Mouse (Mus musculus): ENCODE measurements around the gene Bud31. TPM values are rescaled to one million over a fixed set of nuclear protein-coding genes. Genes with fewer than 3 reads are reported as not detected.
A peak's percentile ranks its signal among the peaks of the same experiment; 100 is the strongest.
"Not testable (repeated sequence)": the region's sequence is repeated elsewhere in the genome, so short reads cannot be mapped to it uniquely, and the experiment has no call there.

Bud31 gene
- polyA plus RNA-seq, 1 experiment from 2014 or later = 185 TPM

GRCm38 (mm10) chr5:145130995-145131394, 9.2 kb upstream of the Bud31 start:
- no peak overlapping the region for H3K9ac ChIP-seq
- H3K36me3 ChIP-seq = peaks cover 78% of the 10 kb centered on the region

GRCm38 (mm10) chr5:145133275-145133674, 6.9 kb upstream of the Bud31 start:
- H3K27ac ChIP-seq; H3K9me3 ChIP-seq; H3K27me3 ChIP-seq (replicated peaks); H3K9ac ChIP-seq; ATAC-seq; H3K4me2 ChIP-seq (replicated peaks); H3K4me1 ChIP-seq (replicated peaks); H3K4me3 ChIP-seq (replicated peaks): not testable (repeated sequence)
- peaks cover 69% of the 10 kb centered on the region for H3K36me3 ChIP-seq
- WGBS = 85% methylated on average over 6 of the region's 6 CpGs

More at GRCm38 (mm10) chr5:145130995-145131394, 9.2 kb upstream of the Bud31 start:
- Histone ChIP-seq H3K9me3 (no peaks in the 10 kb centered on the region), H3K4me2 (replicated peaks) (no peak overlapping the region), H3K27me3 (replicated peaks) (no peaks in the 10 kb centered on the region), H3K4me3 (replicated peaks) (no peak overlapping the region), H3K4me1 (replicated peaks) (no peaks in the 10 kb centered on the region), H3K27ac (no peak overlapping the region)
- ATAC-seq = no peak
- WGBS = 87% methylated on average over 3 of the region's 3 CpGs

DNA sequence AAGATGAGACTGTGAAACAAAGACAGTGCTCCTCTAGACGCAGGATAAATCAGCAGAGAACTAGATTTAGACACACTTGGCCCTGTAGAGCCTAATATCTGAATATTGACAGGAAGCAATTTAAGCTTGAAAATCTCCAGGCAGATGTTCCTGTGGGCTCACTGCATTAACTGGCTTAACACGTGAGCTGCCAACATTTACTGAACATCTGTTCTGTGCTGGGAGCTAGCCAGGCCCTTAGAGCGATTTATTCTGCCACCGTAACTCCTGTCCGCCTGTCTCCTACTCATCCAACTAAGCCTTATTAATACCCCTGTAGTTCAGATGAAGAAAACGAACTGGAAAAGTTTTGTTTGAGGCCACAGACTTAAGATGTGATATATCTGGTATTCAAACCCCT, 1.3 kb upstream of the Bud31 start:
- peak overlapping the region; percentile 67 for H3K4me2 ChIP-seq (replicated peaks)
- H3K36me3 ChIP-seq = peaks cover 40% of the 10 kb centered on the region
- peak overlapping the region; percentile 93 for H3K9ac ChIP-seq
- peak overlapping the region; percentile 96 for H3K4me3 ChIP-seq (replicated peaks)
- ATAC-seq = no peak
- H3K27ac ChIP-seq = no peak overlapping the region
- WGBS = 5% methylated on average over 6 of the region's 6 CpGs
- no peaks in the 10 kb centered on the region for H3K27me3 ChIP-seq (replicated peaks)
- H3K4me1 ChIP-seq (replicated peaks) = peaks cover 13% of the 10 kb centered on the region; the same call in 1 of the 2 replicates
- no peaks in the 10 kb centered on the region for H3K9me3 ChIP-seq

- ATAC-seq = peak; percentile 34; the same call in 1 of the 2 replicates
These were observed 449 bp downstream of the Bud31 start for GRCm38 (mm10) chr5:145140611-145141010.

GRCm38 (mm10) chr5:145147748-145148147, 7.6 kb downstream of the Bud31 start:
- no peaks in the 10 kb centered on the region for H3K4me1 ChIP-seq (replicated peaks)
- H3K4me3 ChIP-seq (replicated peaks) = no peak overlapping the region
- no peak overlapping the region for H3K4me2 ChIP-seq (replicated peaks)
- H3K36me3 ChIP-seq = peaks cover 73% of the 10 kb centered on the region
- H3K9ac ChIP-seq = no peak overlapping the region
- H3K27ac ChIP-seq = no peak overlapping the region
- peak; percentile 16; the same call in 1 of the 2 replicates for ATAC-seq
- WGBS = 93% methylated on average over 5 of the region's 5 CpGs
- H3K9me3 ChIP-seq = no peaks in the 10 kb centered on the region
- no peaks in the 10 kb centered on the region for H3K27me3 ChIP-seq (replicated peaks)

More at GRCm38 (mm10) chr5:145140611-145141010, 449 bp downstream of the Bud31 start:
- Histone ChIP-seq H3K4me3 (replicated peaks) (peak overlapping the region; percentile 96), H3K9ac (peak overlapping the region; percentile 93), H3K4me2 (replicated peaks) (peak overlapping the region; percentile 67), H3K27ac (peak overlapping the region; percentile 83), H3K4me1 (replicated peaks) (peaks cover 13% of the 10 kb centered on the region; the same call in 1 of the 2 replicates), H3K27me3 (replicated peaks) (no peaks in the 10 kb centered on the region), H3K9me3 (no peaks in the 10 kb centered on the region), H3K36me3 (peaks cover 38% of the 10 kb centered on the region)
- under 1% methylated on average over 18 of the region's 18 CpGs for WGBS

DNA sequence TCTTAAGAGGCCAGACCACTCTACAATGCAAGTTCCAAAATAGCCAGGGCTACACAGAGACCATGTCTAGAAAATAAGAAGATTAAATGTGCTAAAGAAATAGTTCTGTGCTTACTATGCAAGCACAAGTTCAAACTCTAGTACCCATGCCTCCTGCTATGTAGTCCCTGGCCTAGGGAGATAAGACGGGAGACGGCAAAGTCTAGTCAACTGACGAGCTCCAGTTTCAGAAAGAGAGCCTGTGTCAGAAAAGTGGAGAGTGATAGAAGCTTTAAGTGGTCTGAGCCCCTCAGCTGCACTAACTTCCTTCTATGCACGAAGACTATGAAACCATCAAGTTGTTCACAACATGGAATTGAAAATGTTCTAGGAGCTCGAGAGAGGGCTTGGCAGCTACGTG, 9.1 kb downstream of the Bud31 start:
- no peak overlapping the region for H3K27ac ChIP-seq
- H3K4me2 ChIP-seq (replicated peaks) = no peak overlapping the region
- no peak overlapping the region for H3K4me3 ChIP-seq (replicated peaks)
- peaks cover 61% of the 10 kb centered on the region for H3K36me3 ChIP-seq
- H3K4me1 ChIP-seq (replicated peaks) = no peaks in the 10 kb centered on the region
- no peaks in the 10 kb centered on the region for H3K27me3 ChIP-seq (replicated peaks)
- ATAC-seq = no peak
- no peaks in the 10 kb centered on the region for H3K9me3 ChIP-seq
- WGBS = 88% methylated on average over 6 of the region's 6 CpGs
- H3K9ac ChIP-seq = no peak overlapping the region

GRCm38 (mm10) chr5:145152690-145153089, 12.5 kb downstream of the Bud31 start:
- H3K9me3 ChIP-seq = no peaks in the 10 kb centered on the region
- H3K4me3 ChIP-seq (replicated peaks) = no peak overlapping the region
- no peak for ATAC-seq
- H3K9ac ChIP-seq = no peak overlapping the region
- H3K27me3 ChIP-seq (replicated peaks) = no peaks in the 10 kb centered on the region
- H3K4me2 ChIP-seq (replicated peaks) = no peak overlapping the region
- WGBS = 90% methylated on average over 5 of the region's 5 CpGs
- H3K4me1 ChIP-seq (replicated peaks) = no peaks in the 10 kb centered on the region
- no peak overlapping the region for H3K27ac ChIP-seq
- H3K36me3 ChIP-seq = peaks cover 48% of the 10 kb centered on the region

DNA sequence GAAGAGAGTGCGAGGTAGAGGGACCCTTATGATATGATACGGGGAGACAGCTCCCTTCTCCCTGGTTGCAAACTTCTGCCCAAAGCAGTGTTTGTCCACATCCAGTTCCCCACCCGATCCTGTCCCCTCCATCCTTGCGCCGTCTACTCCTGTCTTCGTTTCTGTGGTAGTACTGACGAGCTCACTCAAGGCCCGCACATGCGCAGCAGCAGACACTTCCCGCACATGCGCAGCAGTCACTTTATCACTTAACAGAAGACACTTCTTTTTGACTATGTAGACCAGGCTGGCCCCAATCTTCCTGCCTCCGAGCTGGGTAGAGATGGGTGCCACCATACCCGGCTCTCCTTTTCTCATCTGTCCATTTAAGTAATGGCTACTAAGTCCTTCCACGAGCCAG, 21.2 kb downstream of the Bud31 start:
- Histone ChIP-seq H3K27ac (no peak overlapping the region), H3K4me1 (replicated peaks) (0 out of 2 replicates have a peak, but pooled peaks cover 4% of the 10 kb centered on the region), H3K27me3 (replicated peaks) (no peaks in the 10 kb centered on the region), H3K4me2 (replicated peaks) (no peak overlapping the region), H3K9ac (no peak overlapping the region), H3K9me3 (no peaks in the 10 kb centered on the region), H3K4me3 (replicated peaks) (no peak overlapping the region), H3K36me3 (peaks cover 17% of the 10 kb centered on the region)
- 91% methylated on average over 14 of the region's 14 CpGs for WGBS
- no peak for ATAC-seq

DNA sequence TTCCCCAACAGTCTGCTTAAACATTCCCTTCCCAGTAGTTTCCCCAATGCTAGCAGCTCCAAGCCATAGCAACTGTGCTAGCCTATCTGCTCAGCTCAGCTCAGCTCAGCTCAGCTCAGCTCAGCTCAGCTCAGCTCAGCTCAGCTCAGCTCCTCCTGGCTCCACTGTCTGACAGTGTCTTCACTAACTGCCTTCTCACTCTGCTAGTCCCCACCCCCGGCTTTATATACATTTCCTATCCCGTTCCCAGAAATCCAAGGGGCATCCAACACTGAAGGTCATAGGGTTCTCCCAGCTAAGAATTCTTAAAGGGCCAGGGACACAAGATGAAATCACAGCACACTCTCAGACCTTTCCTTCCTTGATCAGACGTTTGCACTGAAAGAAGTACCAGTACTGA, 24.5 kb downstream of the Bud31 start:
- peaks cover 12% of the 10 kb centered on the region; the same call in 1 of the 2 replicates for H3K4me1 ChIP-seq (replicated peaks)
- no peak overlapping the region for H3K4me3 ChIP-seq (replicated peaks)
- no peaks in the 10 kb centered on the region for H3K9me3 ChIP-seq
- no peak overlapping the region for H3K9ac ChIP-seq
- ATAC-seq = no peak
- WGBS = 45% methylated on average over 3 of the region's 3 CpGs
- no peak overlapping the region for H3K4me2 ChIP-seq (replicated peaks)
- H3K27me3 ChIP-seq (replicated peaks) = no peaks in the 10 kb centered on the region
- H3K27ac ChIP-seq = no peak overlapping the region
- H3K36me3 ChIP-seq = no peaks in the 10 kb centered on the region; the same call in none of the 2 replicates

- peaks cover 2% of the 10 kb centered on the region for H3K36me3 ChIP-seq
- no peak overlapping the region for H3K4me2 ChIP-seq (replicated peaks)
- H3K4me1 ChIP-seq (replicated peaks) = peaks cover 12% of the 10 kb centered on the region; the same call in 1 of the 2 replicates
- H3K27ac ChIP-seq = no peak overlapping the region
- no peak for ATAC-seq
- H3K9ac ChIP-seq = no peak overlapping the region
- 89% methylated on average over 15 of the region's 15 CpGs for WGBS
- H3K27me3 ChIP-seq (replicated peaks) = no peaks in the 10 kb centered on the region
- no peaks in the 10 kb centered on the region for H3K9me3 ChIP-seq
- no peak overlapping the region for H3K4me3 ChIP-seq (replicated peaks)
These were observed 25.0 kb downstream of the Bud31 start for GRCm38 (mm10) chr5:145165184-145165583.

DNA sequence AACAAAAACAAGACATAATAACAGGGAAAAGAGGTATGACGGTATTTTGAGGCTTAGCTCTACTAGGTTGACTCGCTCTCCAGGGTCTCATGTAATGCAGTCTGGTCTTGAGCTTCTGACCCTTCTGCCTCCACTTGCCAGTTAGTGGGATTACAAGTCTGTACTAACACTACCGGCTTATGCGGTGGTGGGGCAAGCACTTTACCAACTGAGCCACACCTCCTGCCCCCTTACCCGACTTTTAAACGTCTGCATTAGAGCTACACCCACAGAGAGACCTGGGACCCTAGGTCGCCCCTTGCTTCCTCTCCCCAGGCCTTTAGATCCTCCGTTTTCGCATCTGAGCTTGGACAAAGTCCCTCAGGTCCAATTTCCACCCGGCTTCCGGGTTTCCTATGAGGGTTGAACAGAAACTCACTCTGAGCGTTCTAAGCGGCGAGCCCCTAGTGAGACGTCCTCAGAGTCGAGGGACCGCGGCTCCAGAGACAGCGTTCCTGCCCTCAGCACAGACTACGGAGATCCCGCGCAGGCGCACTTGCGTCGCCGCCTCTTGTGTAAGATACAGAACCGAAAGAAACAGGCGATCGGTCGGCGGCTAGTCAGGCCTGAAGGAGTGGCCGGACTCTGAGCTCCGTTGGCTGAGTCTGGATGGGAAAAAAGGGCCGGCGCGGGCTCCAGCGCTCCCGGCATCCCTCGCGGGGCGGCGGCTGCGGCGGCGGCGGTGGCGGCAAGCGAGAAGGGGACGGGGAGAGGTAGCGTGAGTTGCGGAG, 26.6 kb downstream of the Bud31 start, which contains the start of the genes Ptcd1 and Cpsf4:
Gene Ptcd1, minus strand, starts transcription at position 573 of the 770 bp plus-strand sequence.
Gene Cpsf4, plus strand, starts transcription at position 678 of the 770 bp plus-strand sequence.
- ATAC-seq = peak; percentile 97
- Histone ChIP-seq H3K36me3 (peaks cover 14% of the 10 kb centered on the region), H3K9ac (peak within 1 kb of the TSS; percentile 83), H3K27ac (peak within 1 kb of the TSS; percentile 91), H3K4me1 (replicated peaks) (peaks cover 12% of the 10 kb centered on the region; the same call in 1 of the 2 replicates), H3K4me3 (replicated peaks) (peak within 1 kb of the TSS; percentile 78), H3K9me3 (no peaks in the 10 kb centered on the region), H3K4me2 (replicated peaks) (peak within 1 kb of the TSS; percentile 78), H3K27me3 (replicated peaks) (no peaks in the 10 kb centered on the region)
- under 1% methylated on average over 51 of the region's 51 CpGs for WGBS

DNA sequence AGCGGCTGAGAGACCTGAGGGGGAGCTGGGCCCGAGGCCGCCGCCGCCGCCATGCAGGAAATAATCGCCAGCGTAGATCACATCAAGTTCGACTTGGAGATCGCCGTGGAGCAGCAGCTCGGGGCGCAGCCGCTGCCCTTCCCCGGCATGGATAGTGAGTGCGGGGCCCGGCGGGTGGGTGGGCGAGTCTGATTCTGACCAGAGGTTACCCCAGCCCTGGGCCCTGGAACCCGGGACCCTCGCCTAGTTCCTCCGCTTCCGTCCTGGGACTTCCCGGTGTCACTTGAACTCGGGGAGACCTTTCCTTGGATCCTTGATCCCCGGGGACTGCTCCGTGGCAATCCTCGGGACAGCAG, 27.1 kb downstream of the Bud31 start:
- Histone ChIP-seq H3K4me2 (replicated peaks) (peak overlapping the region; percentile 76), H3K27me3 (replicated peaks) (no peaks in the 10 kb centered on the region), H3K36me3 (peaks cover 20% of the 10 kb centered on the region), H3K4me1 (replicated peaks) (peaks cover 12% of the 10 kb centered on the region; the same call in 1 of the 2 replicates), H3K9me3 (no peaks in the 10 kb centered on the region), H3K9ac (peak overlapping the region; percentile 83), H3K27ac (peak overlapping the region; percentile 76), H3K4me3 (replicated peaks) (peak overlapping the region; percentile 78)
- ATAC-seq = peak; percentile 55
- 1% methylated on average over 26 of the region's 28 CpGs for WGBS
